Mouse (Mus musculus): ENCODE results near the gene Higd1c. TPM values are rescaled to one million over a fixed set of nuclear protein-coding genes. Genes with fewer than 3 reads are reported as not detected.
"Not testable (repeated sequence)": the region's sequence is repeated elsewhere in the genome, so short reads cannot be mapped to it uniquely, and the experiment has no call there.

Higd1c gene
- not detected in 2 replicates for polyA plus RNA-seq (2011; ENCODE audit: insufficient read depth, insufficient read length, low replicate concordance, missing spikeins)

GRCm38 (mm10) chr15:100364242-100364641, at the start of gene Higd1c:
TSS of gene Higd1c (plus strand) at chr15:100364542.
- WGBS: 74% methylated on average over 7 of the region's 7 CpGs
- TF ChIP-seq CTCF (IDR thresholded peaks at IDR 0.05; ENCODE audit: control insufficient read depth, insufficient read depth, low read length) (no peak), POLR2A (IDR thresholded peaks at IDR 0.05; ENCODE audit: borderline replicate concordance, control insufficient read depth, low read depth, low read length) (no peak)
- Histone ChIP-seq H3K27ac (ENCODE audit: control insufficient read depth, insufficient read depth, low read depth, low read length, poor library complexity) (no peak within 1 kb of the TSS), H3K4me3 (replicated peaks; ENCODE audit: control insufficient read depth, low read depth, low read length) (no peak within 1 kb of the TSS), H3K4me1 (ENCODE audit: control insufficient read depth, insufficient read depth, low read length) (no peaks in the 10 kb centered on the region)

- 20% methylated on average over 4 of the region's 4 CpGs for WGBS
- not testable (repeated sequence) for H3K4me1 ChIP-seq (ENCODE audit: control insufficient read depth, insufficient read depth, low read length); H3K4me3 ChIP-seq (replicated peaks; ENCODE audit: control insufficient read depth, low read depth, low read length); H3K27ac ChIP-seq (ENCODE audit: control insufficient read depth, insufficient read depth, low read depth, low read length, poor library complexity)
Observed at GRCm38 (mm10) chr15:100318014-100318671, 46.2 kb upstream of the Higd1c start.

- no peak overlapping the region for H3K4me3 ChIP-seq (replicated peaks; ENCODE audit: control insufficient read depth, low read depth, low read length)
- TF ChIP-seq CTCF (IDR thresholded peaks at IDR 0.05; ENCODE audit: control insufficient read depth, insufficient read depth, low read length) (no peak), POLR2A (IDR thresholded peaks at IDR 0.05; ENCODE audit: borderline replicate concordance, control insufficient read depth, low read depth, low read length) (no peak)
- H3K4me1 ChIP-seq (ENCODE audit: control insufficient read depth, insufficient read depth, low read length): no peaks in the 10 kb centered on the region
- 56% methylated on average over 1 of the region's 1 CpGs for WGBS
- H3K27ac ChIP-seq (ENCODE audit: control insufficient read depth, insufficient read depth, low read depth, low read length, poor library complexity): no peak overlapping the region
Observed at GRCm38 (mm10) chr15:100319884-100320283, 44.5 kb upstream of the Higd1c start.

GRCm38 (mm10) chr15:100320295-100320905, 43.9 kb upstream of the Higd1c start:
- H3K27ac ChIP-seq (ENCODE audit: control insufficient read depth, insufficient read depth, low read depth, low read length, poor library complexity): no peak overlapping the region
- WGBS: 52% methylated on average over 9 of the region's 9 CpGs
- H3K4me3 ChIP-seq (replicated peaks; ENCODE audit: control insufficient read depth, low read depth, low read length): no peak overlapping the region
- H3K4me1 ChIP-seq (ENCODE audit: control insufficient read depth, insufficient read depth, low read length): no peaks in the 10 kb centered on the region
- TF ChIP-seq POLR2A (IDR thresholded peaks at IDR 0.05; ENCODE audit: borderline replicate concordance, control insufficient read depth, low read depth, low read length) (no peak), CTCF (IDR thresholded peaks at IDR 0.05; ENCODE audit: control insufficient read depth, insufficient read depth, low read length) (no peak)

GRCm38 (mm10) chr15:100321134-100321533, 43.2 kb upstream of the Higd1c start:
- Histone ChIP-seq H3K27ac (ENCODE audit: control insufficient read depth, insufficient read depth, low read depth, low read length, poor library complexity) (no peak overlapping the region), H3K4me3 (replicated peaks; ENCODE audit: control insufficient read depth, low read depth, low read length) (no peak overlapping the region), H3K4me1 (ENCODE audit: control insufficient read depth, insufficient read depth, low read length) (no peaks in the 10 kb centered on the region)
- WGBS: 49% methylated on average over 5 of the region's 5 CpGs
- peak; percentile 40; the same call in 1 of the 2 replicates for TF ChIP-seq CTCF (IDR thresholded peaks at IDR 0.05; ENCODE audit: control insufficient read depth, insufficient read depth, low read length)
- TF ChIP-seq POLR2A (IDR thresholded peaks at IDR 0.05; ENCODE audit: borderline replicate concordance, control insufficient read depth, low read depth, low read length): no peak

- TF ChIP-seq POLR2A (IDR thresholded peaks at IDR 0.05; ENCODE audit: borderline replicate concordance, control insufficient read depth, low read depth, low read length) (no peak), CTCF (IDR thresholded peaks at IDR 0.05; ENCODE audit: control insufficient read depth, insufficient read depth, low read length) (no peak)
- Histone ChIP-seq H3K4me3 (replicated peaks; ENCODE audit: control insufficient read depth, low read depth, low read length) (no peak overlapping the region), H3K4me1 (ENCODE audit: control insufficient read depth, insufficient read depth, low read length) (no peaks in the 10 kb centered on the region), H3K27ac (ENCODE audit: control insufficient read depth, insufficient read depth, low read depth, low read length, poor library complexity) (no peak overlapping the region; the same call in 1 of the 2 replicates)
- 69% methylated on average over 12 of the region's 12 CpGs for WGBS
Observed at GRCm38 (mm10) chr15:100324021-100324591, 40.2 kb upstream of the Higd1c start.

GRCm38 (mm10) chr15:100325235-100325634, 39.1 kb upstream of the Higd1c start:
- Histone ChIP-seq H3K4me1 (ENCODE audit: control insufficient read depth, insufficient read depth, low read length) (no peaks in the 10 kb centered on the region), H3K4me3 (replicated peaks; ENCODE audit: control insufficient read depth, low read depth, low read length) (no peak overlapping the region), H3K27ac (ENCODE audit: control insufficient read depth, insufficient read depth, low read depth, low read length, poor library complexity) (no peak overlapping the region)
- WGBS: 85% methylated on average over 3 of the region's 3 CpGs
- TF ChIP-seq POLR2A (IDR thresholded peaks at IDR 0.05; ENCODE audit: borderline replicate concordance, control insufficient read depth, low read depth, low read length): no peak
- TF ChIP-seq CTCF (IDR thresholded peaks at IDR 0.05; ENCODE audit: control insufficient read depth, insufficient read depth, low read length): no peak

GRCm38 (mm10) chr15:100328089-100328488, 36.3 kb upstream of the Higd1c start:
- TF ChIP-seq CTCF (IDR thresholded peaks at IDR 0.05; ENCODE audit: control insufficient read depth, insufficient read depth, low read length): 0 out of 2 replicates have a peak, but pooled peaks have one; percentile 12
- H3K4me1 ChIP-seq (ENCODE audit: control insufficient read depth, insufficient read depth, low read length); H3K27ac ChIP-seq (ENCODE audit: control insufficient read depth, insufficient read depth, low read depth, low read length, poor library complexity); H3K4me3 ChIP-seq (replicated peaks; ENCODE audit: control insufficient read depth, low read depth, low read length): not testable (repeated sequence)
- 85% methylated on average over 4 of the region's 4 CpGs for WGBS

- not testable (repeated sequence) for H3K4me3 ChIP-seq (replicated peaks; ENCODE audit: control insufficient read depth, low read depth, low read length); H3K4me1 ChIP-seq (ENCODE audit: control insufficient read depth, insufficient read depth, low read length); H3K27ac ChIP-seq (ENCODE audit: control insufficient read depth, insufficient read depth, low read depth, low read length, poor library complexity)
- WGBS: 88% methylated on average over 10 of the region's 10 CpGs
Observed at GRCm38 (mm10) chr15:100329336-100329735, 35.0 kb upstream of the Higd1c start.
